Mouse (Mus musculus): ENCODE data around the gene Gimap3.

Gimap3 gene
- long read RNA-seq, experiment 1, partial matches to known transcripts = 0 of 1 reads
- long read RNA-seq, experiment 1, other reads (novel, unspliced or antisense) = 0 of 1 reads
- long read RNA-seq, experiment 2, partial matches to known transcripts = 0 of 3 reads
- long read RNA-seq, experiment 2, other reads (novel, unspliced or antisense) = 1 of 3 reads

DNA sequence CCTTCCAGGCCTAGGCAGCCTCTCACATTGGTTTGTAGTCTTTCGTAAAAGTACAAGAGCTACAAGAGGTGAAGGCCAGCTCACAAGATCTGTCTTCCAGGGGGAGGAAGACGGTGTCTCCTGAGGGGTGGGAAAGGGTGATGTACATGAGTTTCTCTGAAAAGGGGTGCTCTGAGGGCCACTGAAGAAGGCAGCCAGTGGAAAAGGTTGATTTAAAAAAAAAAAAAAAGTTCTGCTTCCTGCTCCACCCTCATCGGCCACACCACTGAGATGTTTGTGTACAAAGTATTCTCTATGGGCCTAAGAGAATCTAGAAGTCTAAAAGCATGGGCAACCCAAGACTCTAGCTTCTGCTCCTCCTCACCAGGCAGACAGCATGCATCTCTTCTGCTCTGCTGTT lies at the start of gene Gimap3:
Gene Gimap3, minus strand, starts transcription at position 156 of the 400 bp plus-strand sequence.
- intact Hi-C loops (cut with DNase I) = no loop called here

DNA sequence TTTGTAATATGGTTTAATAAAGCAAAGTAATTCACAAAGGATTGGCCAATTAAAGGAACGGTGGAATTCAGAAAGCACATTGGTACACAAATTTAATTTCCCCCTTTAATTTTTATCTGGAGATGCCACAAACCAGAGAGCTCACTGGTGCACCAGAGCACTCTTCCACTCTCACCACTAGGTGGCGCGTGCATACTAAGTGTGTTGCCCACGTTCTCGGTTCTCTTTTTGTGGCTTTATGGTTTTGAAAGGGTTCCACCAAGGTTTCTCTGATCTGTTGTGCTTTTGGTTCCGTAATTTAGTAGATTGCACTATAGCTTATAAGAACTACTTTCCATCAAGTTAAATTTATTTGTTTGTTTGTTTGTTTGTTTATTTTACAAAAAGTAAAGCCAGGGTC lies 47.2 kb upstream of the Gimap3 start:
- intact Hi-C loops (cut with DNase I) = loop anchor here (5.0 kb wide), 3 partner anchors 39 to 139 kb away; no protein-coding TSS in a partner anchor

DNA sequence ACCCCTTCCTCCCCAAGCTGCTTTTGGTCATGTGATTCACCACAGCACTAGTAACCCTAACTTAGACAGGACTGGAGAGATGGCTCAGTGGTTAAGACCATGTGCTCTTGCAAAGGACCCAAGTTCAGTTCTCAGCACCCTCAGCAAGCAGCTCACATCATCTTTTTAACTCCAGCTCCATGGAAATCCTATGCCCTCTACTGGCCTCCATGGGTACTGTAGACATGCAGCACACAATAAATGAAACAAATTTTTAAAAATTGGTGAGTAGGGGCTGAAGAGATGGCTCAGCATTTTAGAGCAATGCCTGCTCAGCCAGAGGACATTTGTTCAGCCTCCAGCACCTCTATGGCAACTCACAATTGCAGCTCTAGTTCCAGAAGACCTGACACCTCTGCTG lies 44.4 kb upstream of the Gimap3 start:
- intact Hi-C loops (cut with DNase I) = loop anchor here (5.0 kb wide), 3 partner anchors 42 to 142 kb away; no protein-coding TSS in a partner anchor

DNA sequence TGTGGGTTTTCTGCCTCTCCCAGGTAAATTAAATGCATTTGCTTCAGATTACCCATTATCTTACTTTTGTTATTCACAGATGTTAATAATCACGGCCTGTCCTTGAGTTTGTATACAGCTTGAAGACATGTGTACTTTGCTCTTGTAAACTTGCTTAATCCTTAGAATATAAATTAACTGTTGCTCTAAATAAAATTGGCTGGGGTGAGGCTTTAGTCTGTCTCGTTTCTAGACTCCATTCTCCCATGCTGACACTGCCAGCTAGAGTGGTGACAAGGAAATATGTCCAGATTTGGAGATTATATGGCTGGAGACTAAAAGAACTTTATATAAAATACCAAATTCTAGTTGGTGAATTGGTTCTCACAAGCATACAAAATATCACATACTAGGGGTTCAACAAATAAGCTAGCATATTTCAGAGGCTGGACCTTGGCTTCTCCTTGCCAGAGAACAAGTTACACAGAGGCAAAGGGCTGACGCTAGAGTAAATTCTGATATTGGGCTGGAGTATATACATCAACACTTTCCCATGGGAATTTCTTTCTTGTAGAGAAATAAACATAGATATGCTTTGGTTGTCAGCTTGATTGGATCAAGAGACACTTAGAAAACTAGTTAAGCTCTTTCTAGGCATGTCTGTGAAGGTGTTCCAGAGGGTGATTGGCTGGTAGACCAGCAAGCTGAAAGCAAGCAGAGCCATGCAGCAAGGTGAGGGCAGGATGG lies 39.0 kb upstream of the Gimap3 start:
- intact Hi-C loops (cut with DNase I) = no loop called here

DNA sequence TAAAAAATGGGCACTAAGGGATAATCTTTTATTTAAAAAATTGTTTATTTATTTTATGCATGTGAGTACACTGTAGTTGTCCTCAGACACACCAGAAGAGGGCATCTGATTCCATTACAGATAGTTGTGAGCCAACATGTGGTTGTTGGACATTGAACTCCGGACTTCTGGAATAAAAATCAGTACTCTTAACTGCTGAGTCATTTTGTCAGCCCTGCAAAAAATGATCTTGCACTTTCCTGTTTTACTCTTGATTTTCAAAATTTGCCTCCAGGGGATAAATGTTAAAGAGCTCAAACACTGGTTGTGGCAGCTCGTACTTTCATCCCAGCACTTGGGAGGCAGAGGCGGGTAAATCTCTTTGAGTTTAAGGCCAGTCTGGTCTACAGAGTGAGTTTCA lies 36.1 kb upstream of the Gimap3 start:
- intact Hi-C loops (cut with DNase I) = no loop called here

DNA sequence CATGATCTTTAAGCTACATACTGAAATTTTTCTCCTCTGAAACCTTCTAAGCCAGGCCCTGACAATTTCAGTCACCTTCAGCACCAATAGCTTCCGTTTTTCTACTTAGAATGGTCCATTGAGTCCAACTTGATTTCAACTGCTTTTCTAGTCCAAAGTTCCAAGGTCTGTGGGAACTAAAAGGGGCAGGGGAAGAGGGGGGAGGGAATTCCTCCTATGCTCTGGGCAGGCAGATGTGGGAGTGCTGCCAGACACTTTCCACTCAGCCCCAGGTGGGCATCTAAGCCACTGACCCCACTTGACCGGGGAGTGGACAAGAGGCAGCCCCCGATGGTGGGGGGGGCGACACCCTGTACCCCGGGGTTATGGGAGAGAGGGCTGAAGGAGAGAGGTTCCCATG lies 33.7 kb upstream of the Gimap3 start:
- intact Hi-C loops (cut with DNase I) = no loop called here

DNA sequence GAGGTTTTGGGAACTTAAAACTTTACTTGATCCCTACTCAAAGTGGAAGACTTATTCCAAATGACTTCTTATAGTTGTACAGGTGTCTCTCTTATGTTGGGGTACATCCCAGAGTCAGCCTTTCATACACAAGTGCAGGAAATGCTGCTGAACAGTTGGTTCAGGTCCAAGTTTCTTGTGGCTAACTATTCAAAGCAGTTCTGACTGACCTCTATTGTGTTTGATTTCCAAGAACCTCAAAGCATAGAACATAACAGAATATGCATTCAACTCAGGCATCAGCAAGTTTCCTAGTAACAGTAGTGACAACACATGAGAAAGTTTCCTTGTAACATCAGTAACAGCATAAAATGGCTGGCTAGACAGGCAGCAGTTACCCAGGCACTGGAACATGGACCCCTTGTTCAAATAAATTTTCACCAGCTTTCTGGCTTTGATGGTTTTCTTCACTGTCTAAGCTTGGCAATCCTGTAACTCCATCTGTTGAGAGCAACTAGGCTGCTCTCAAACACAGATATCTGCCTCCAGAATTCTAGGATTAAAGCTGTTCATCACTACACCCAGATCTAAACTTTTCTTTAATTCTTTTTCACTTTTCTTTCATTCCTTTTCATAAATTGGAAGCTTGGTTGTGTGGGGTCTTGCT lies 32.9 kb upstream of the Gimap3 start:
- intact Hi-C loops (cut with DNase I) = no loop called here

DNA sequence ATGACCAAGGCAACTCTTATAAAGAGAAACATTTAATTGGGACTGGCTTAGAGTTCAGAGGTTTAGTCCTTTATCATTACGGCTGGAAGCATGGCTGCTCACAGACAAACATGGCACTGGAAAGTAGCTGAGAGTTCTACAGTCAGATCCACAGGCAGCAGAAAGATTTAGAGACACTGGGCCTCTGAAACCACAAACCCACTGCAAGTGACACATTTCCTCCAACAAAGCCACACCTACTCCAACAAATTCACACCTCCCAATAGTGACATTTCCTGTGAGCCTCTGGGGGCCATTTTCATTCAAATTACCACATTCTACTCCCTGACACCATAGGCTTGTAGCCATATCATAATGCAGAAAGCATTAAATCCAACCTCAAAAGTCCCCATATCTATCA lies 31.2 kb upstream of the Gimap3 start:
- intact Hi-C loops (cut with DNase I) = no loop called here

DNA sequence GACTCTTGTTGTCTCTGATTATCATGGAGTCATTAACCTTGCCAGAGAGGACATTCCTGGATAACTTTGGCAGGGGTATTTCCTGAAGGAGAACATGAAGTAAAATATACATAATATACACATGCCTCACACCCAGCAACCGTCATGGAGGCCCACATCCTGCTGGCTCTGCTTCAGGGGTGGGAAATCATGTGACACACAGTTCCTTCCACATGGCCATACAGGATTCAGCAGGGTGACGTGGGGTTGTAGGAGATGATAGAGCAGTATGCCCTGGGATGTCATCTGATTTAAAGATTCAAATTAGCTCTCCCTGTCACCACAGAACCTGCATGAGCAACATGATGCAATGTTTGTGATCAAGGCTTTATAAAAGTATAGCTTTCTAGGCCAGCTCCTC lies 17.2 kb upstream of the Gimap3 start:
- intact Hi-C loops (cut with DNase I) = loop anchor here (10.0 kb wide), 1 partner anchor 233 kb away; the partner anchor contains the start of gene Lrrc61

DNA sequence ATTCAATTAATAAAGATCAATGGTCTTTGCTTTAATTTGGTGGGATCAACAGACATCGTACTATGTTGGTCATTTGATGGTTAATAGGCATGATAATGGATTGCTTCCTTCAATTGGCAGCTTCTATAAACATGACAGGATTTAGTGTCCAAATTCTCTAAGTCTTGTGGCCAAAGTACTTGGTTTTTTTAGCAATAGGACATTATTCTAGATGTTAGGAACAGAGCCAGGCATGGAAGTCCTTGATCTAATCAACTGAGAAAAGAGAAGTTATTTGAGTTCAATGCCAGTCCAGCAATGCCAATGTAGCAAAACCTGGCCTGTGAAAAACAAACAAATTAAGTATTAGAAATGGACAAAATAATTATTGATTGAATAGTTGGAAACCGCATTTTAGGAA lies 14.9 kb upstream of the Gimap3 start:
- intact Hi-C loops (cut with DNase I) = loop anchor here (10.0 kb wide), 1 partner anchor 231 kb away; the partner anchor contains the start of gene Lrrc61

DNA sequence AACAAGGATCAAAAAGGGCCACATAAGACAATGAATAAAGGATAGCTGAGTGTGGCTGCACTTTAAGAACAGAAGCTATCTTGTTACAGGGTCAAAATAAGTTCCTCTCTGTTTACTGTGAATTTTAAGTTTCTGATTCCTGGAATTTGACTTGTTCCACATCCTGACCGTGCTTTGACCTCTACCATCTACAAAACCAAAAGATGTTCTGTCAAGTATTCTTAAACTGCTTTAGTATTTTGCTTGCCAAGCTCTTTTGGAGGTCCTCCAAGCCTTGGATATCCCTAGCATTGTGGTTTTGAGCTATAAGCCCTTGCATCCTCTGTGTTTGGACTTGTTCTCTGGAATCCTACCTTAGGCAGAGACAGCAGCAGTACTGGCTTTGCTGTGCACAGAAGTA lies 14.5 kb upstream of the Gimap3 start:
- intact Hi-C loops (cut with DNase I) = loop anchor here (10.0 kb wide), 1 partner anchor 230 kb away; the partner anchor contains the start of gene Lrrc61

DNA sequence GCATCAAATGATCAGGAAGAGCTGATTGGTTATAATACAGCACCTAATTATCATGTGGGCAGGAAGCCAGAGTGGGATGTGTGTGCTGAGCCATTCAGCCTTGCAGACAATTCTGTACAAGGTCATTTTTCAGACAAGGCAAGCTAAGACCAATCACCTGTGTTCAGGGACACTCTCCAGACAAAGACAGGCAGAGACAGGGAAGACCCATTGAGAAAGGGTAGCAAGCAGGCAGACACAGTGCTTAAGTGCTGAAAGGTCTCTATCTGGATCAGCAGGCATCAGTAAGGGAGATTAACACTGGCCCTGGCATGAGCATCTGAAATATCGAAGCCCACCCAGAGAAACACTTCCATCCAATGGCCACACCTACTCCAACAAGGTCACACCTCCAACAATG lies 13.8 kb upstream of the Gimap3 start:
- intact Hi-C loops (cut with DNase I) = loop anchor here (10.0 kb wide), 1 partner anchor 230 kb away; the partner anchor contains the start of gene Lrrc61

DNA sequence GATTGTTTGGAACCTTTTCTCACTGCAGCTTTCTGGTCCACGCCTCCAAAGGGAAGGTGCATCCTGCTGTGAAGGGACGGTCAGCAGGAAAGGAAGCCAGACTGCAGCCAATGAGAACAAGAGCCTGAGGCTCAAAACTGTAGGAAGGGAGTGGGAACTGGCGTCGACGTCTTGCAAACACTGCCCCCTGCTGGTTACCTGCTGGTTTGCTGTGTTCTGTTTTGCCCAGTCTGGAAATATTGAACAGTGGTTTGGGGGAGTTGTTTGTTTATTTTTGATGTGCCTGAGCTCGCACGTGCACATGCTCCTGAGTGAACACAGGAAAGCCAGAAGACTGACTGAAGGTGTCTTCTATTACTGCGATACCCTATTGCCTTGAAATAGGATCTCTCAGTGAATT lies 1.4 kb upstream of the Gimap3 start:
- intact Hi-C loops (cut with DNase I) = loop anchor here (2.0 kb wide), 1 partner anchor 127 kb away; no protein-coding TSS in a partner anchor

DNA sequence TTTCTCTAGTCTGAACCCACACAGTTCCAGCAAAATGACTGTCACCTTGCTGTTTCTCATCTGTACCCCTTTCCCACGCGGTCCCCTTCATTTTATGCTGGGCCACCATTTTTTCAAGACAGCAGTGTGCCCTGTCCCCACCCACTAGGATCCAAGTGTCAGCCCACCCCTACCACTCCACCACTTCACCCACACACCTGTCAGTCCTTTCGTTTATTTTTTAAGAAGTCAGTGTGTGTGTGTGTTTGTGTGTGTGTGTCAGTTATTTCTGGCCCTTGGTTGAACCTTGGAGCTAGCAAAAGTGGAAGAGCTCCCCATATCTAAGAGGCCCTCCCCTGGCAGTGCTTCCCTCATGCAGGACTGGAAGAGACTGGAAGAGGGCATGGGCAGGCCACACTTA lies 1.7 kb downstream of the Gimap3 start:
- intact Hi-C loops (cut with DNase I) = loop anchor here (10.0 kb wide), 1 partner anchor 594 kb away; no protein-coding TSS in a partner anchor

DNA sequence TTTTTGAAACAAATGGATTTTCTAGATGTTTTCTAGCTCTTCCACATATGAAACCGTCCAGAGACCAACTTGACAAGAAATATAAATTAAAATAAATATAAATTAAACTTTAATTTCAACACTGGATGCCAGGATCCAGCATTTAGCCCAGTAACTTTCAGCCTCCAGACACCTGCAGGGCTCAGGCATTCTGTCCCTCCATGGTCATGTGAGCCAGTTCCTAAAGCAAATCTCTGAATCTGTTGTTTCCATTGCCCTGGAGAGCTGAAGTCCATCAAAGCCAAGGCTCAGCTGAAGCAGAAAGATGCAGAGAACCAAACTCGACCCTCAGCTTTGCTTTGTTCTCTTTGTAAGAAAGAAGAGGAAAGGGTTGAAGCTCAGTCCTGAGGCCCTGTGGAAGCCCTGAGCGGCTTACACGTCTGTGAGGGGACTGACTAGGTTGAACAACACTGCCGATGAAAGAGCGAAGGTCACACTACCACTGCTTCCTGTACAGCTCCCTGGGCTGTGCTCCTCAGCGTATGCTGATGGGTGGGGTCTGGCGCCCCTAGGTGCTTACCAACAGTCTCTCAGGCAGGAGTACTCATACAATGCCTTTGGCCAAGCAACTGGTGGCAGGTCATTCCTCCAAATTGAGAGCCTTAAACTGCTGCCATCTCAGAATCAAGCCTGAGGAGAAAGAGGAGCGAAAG lies 2.3 kb downstream of the Gimap3 start:
- intact Hi-C loops (cut with DNase I) = loop anchor here (10.0 kb wide), 1 partner anchor 594 kb away; no protein-coding TSS in a partner anchor

DNA sequence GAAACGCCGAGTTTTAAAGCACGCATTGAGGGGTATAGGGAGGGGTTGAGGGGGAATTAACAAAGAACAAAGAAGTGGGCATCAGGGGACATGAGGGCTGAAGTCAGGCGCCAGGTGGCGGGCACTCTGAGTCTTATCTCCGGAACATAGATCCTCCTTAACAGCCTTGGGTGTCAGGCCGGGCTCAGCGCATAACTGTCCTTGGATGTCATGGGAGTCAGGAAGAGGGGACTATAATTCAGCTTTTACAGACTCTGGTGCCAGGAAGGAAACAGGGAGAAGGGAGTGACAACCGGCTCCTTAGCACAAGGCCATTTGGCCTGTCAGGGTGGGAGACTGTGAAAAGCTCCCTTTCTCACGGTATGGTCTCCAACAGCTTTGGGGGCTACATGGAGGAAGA lies 6.2 kb downstream of the Gimap3 start:
- intact Hi-C loops (cut with DNase I) = loop anchor here (10.0 kb wide), 1 partner anchor 590 kb away; no protein-coding TSS in a partner anchor

DNA sequence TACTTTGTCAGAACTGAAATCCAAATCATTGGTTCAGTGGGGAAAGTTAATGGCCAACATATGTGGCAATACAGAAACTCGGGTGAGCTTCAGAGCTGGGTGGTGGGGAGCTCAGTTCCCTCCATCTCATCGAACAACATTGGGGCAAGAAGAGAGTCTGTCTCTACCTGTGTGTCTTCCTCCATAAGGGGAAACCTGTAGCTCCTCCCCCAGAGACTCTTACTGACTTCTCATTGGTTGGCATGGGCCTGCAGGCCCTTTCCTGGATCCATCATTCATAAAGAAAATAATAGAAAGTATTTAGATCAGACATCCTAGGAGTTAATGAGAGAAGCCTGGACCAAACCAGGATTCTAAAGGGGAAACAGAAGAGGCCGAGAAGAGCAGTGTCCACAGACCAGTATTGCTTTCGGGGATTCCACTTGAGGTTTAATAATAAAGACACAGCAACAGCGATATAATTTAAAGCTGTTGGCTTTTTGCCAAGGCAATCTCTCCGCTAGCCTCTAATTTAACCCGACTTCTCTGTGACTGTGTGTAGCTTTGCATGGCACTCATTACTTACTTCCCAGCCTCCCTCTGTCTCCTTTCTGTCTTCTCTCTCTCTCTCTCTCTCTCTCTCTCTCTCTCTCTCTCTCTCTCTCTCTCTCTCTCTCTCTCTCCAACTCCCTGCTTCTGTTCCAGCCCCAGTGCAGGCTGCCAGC lies 6.9 kb downstream of the Gimap3 start:
- intact Hi-C loops (cut with DNase I) = loop anchor here (10.0 kb wide), 1 partner anchor 589 kb away; no protein-coding TSS in a partner anchor

DNA sequence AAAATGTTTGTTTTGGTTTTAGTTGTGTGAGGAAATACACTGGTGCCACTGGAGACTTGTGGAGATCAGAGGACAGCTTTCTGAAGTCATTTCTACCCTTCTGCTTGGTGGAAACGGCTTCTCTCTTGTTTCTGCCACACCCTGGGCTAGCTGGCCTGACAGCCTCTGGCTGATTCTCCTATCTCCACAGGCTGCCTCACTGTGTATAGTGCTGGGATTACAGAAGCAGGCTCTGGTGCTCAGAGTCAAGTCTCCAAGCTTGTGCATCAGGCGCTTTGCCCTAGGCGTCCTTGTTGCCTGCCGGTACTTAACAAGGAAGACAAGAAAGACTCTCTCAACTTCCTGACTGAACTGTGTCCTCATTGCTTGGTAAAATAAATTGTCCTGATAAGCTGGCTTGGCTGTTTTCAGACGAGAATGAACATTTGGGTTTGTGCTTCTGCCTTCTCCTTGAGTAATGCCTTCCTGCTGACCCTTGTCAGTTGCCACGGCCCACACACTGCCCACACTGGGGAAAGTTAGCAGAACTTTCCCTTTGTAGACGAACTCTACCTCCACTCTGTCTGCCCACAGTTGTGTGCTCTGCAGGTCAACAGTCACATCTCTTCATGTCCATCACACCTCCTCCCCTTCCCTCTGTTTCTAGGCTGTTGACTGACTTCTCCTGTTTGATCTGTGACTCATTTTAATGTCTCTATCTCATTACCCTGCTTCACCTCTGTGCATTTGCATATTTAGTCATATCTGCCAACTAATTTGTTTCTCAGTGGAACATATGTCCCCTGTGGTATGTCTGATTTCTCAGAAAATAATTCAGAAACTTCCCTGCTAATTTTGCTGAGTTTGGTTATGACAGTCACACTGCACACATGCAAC lies 23.3 kb downstream of the Gimap3 start:
- intact Hi-C loops (cut with DNase I) = no loop called here
